Mouse (Mus musculus) layer of hippocampus, postnatal 25 days (tissue): ENCODE data around the gene Chpf. TPM values are rescaled to one million over a fixed set of nuclear protein-coding genes. Genes with fewer than 3 reads are reported as not detected.

Source experiments
- DNase-seq, 2 experiments: peaks; one replicate each; pipeline ENCODE4 v3.0.0; 2022; ENCODE audit warnings: mixed read lengths in 2 of 2, low spot score in 1 of 2; ENCODE audit errors: extremely low spot score in 1 of 2
- total RNA-seq, 2 experiments: library from RNA; stranded (reverse); gene quantifications; 2 replicates each; pipeline ENCODE4 v1.2.3; 2021

Chpf gene
- total RNA-seq, 2 experiments from 2014 or later: 77.2 to 82.8 TPM

GRCm38 (mm10) chr1:75462636-75463035 lies 16.5 kb downstream of the Chpf start:
- no peak for DNase-seq

- DNase-seq: no peak
Measured at GRCm38 (mm10) chr1:75460297-75460696, 18.8 kb downstream of the Chpf start.

- peak in 1 of 2 experiments; percentile 47 for DNase-seq
Measured at GRCm38 (mm10) chr1:75458789-75459684, 20.1 kb downstream of the Chpf start.

GRCm38 (mm10) chr1:75458025-75458788 lies 20.9 kb downstream of the Chpf start:
- no peak for DNase-seq

- no peak for DNase-seq
Measured at GRCm38 (mm10) chr1:75457710-75458024, 21.4 kb downstream of the Chpf start.

- no peak for DNase-seq
Measured at GRCm38 (mm10) chr1:75456746-75457564, 22.2 kb downstream of the Chpf start.

GRCm38 (mm10) chr1:75455948-75456347 lies 23.2 kb downstream of the Chpf start:
- DNase-seq: no peak

GRCm38 (mm10) chr1:75455433-75455832 lies 23.7 kb downstream of the Chpf start:
- DNase-seq: no peak

GRCm38 (mm10) chr1:75451900-75452299 lies 27.2 kb downstream of the Chpf start:
- no peak for DNase-seq

GRCm38 (mm10) chr1:75450314-75451005 lies 28.6 kb downstream of the Chpf start, which contains the start of gene Asic4:
Gene Asic4, plus strand, starts transcription at chr1:75450436.
- DNase-seq: no peak

GRCm38 (mm10) chr1:75449377-75450135 lies 29.6 kb downstream of the Chpf start:
- no peak for DNase-seq

- DNase-seq: no peak
Measured at GRCm38 (mm10) chr1:75448937-75449336, 30.2 kb downstream of the Chpf start.

- DNase-seq: no peak
Measured at GRCm38 (mm10) chr1:75448052-75448431, 31.1 kb downstream of the Chpf start.

- no peak for DNase-seq
Measured at GRCm38 (mm10) chr1:75447265-75448051, 31.6 kb downstream of the Chpf start.

GRCm38 (mm10) chr1:75446656-75447055 lies 32.5 kb downstream of the Chpf start:
- no peak for DNase-seq

GRCm38 (mm10) chr1:75445751-75446611 lies 33.1 kb downstream of the Chpf start:
- peak; percentile 67 to 81 for DNase-seq

GRCm38 (mm10) chr1:75445141-75445701 lies 33.9 kb downstream of the Chpf start:
- DNase-seq: no peak
